Mouse (Mus musculus): ENCODE data around the gene Nek8. TPM values are rescaled to one million over a fixed set of nuclear protein-coding genes. Genes with fewer than 3 reads are reported as not detected.
"Not testable (repeated sequence)": the region's sequence is repeated elsewhere in the genome, so short reads cannot be mapped to it uniquely, and the experiment has no call there.

The Nek8 gene
- total RNA-seq, 1 experiment from 2014 or later, result 14.1 TPM

DNA sequence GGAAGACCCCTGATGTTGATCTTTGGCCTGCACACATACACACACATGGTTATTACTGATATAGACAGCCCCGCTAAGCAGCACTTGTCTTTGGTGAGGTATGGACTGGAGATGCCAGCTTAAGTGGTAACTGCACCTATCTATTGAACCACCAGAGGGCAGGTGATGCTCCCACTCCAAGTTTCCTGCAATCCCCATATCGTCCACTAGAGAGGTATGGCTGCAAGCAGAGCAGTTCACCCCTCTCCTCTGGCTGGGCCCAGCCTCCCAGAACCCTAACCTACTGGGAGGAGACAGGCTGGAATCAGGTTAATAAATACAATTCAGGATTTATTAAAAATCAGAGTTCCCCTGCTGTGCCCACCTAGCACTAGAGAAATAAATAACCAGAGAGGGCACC is 17.4 kb downstream of the Nek8 start:
- peak; percentile 91 for ATAC-seq (ENCODE audit: extremely low read depth, insufficient number of reproducible peaks, low FRiP score, poor library complexity, severe bottlenecking)

- ATAC-seq (ENCODE audit: extremely low read depth, insufficient number of reproducible peaks, low FRiP score, poor library complexity, severe bottlenecking), result no peak
Observed at GRCm38 (mm10) chr11:78156156-78156699, 20.2 kb downstream of the Nek8 start.

DNA sequence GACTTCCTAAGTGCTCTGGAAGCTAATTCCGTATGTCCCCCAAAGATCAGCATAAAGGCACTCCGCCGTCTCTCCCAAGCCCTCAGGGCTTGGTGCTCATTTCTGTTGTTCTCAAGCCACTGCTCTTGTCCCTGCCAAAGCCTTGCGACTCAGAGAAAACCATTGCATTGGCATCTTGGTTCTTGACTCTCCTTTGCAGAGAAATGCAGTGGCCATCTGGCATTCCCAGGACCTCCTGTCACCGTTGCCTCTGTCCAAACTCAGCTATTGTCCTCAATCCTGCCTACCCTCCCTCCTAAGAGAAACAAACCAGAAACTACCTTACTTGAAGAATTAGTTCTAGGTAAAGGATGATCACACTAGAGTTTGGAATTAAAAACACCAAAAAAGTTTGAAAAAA is 20.8 kb downstream of the Nek8 start:
- no peak for ATAC-seq (ENCODE audit: extremely low read depth, insufficient number of reproducible peaks, low FRiP score, poor library complexity, severe bottlenecking)

GRCm38 (mm10) chr11:78153778-78154177 is 22.7 kb downstream of the Nek8 start:
- ATAC-seq (ENCODE audit: extremely low read depth, insufficient number of reproducible peaks, low FRiP score, poor library complexity, severe bottlenecking), result no peak

- no peak for ATAC-seq (ENCODE audit: extremely low read depth, insufficient number of reproducible peaks, low FRiP score, poor library complexity, severe bottlenecking)
Observed at GRCm38 (mm10) chr11:78152299-78153231, 23.9 kb downstream of the Nek8 start.

DNA sequence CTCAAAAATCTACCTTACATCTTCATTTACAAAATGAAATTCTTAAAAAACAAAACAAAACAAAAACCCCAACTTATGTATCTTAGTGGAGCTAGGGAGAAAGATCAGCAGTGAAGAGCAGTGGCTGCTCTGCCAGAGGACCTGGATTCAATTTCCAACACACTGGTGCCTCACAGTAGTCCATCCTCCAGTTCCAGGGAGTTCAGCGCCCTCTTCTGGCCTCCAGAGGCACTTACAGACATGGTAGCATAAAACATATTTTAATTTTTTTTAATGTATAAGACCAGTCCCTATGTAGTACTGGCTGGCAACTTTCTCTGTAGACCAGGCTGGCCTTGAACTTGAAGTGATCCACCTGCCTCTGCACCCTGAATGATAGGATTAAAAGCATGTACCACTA is 25.3 kb downstream of the Nek8 start:
- ATAC-seq (ENCODE audit: extremely low read depth, insufficient number of reproducible peaks, low FRiP score, poor library complexity, severe bottlenecking), result peak; percentile 25; the same call in 1 of the 2 replicates

- no peak for ATAC-seq (ENCODE audit: extremely low read depth, insufficient number of reproducible peaks, low FRiP score, poor library complexity, severe bottlenecking)
Observed at GRCm38 (mm10) chr11:78146707-78147543, 29.6 kb downstream of the Nek8 start.

GRCm38 (mm10) chr11:78146168-78146567 is 30.3 kb downstream of the Nek8 start:
- no peak for ATAC-seq (ENCODE audit: extremely low read depth, insufficient number of reproducible peaks, low FRiP score, poor library complexity, severe bottlenecking)

- ATAC-seq (ENCODE audit: extremely low read depth, insufficient number of reproducible peaks, low FRiP score, poor library complexity, severe bottlenecking), result no peak
Observed at GRCm38 (mm10) chr11:78143520-78143919, 33.0 kb downstream of the Nek8 start.

DNA sequence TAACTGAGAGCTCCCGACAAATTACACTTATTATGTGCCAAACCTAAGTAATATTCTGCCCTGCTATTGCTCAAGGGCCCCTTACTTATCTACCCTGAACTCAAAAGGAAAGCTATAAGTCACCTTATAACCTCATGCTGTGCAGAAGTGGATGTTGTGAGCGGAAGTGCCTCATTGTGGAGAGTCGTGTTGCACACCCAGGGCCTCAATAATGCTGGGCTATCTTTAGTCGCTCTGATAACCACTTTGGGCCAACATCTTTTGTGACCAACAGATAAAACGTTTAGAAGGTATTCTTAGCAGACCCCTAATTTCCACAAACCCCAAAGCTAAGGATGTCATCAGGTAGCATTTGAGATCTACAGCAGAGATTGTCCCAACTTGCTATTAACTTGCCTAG is 35.8 kb downstream of the Nek8 start:
- ATAC-seq (ENCODE audit: extremely low read depth, insufficient number of reproducible peaks, low FRiP score, poor library complexity, severe bottlenecking), result no peak

DNA sequence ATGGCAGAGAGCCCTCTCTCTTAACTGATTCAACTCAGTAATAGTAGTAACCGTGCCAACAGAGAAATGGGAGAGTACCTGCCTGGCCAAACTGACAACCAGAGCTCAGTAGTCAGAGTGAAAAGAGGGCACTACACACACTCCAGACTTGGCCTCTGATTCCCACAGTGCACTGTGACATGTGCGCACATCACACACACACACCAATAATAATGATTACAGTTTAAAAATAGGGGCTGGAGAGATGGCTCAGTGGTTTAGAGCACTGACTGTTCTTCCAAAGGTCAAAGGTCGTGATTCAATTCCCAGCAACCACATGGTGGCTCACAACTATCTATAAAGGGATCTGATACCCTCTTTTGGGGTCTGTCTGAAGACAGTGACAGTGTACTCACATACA is 38.5 kb downstream of the Nek8 start:
- no peak for ATAC-seq (ENCODE audit: extremely low read depth, insufficient number of reproducible peaks, low FRiP score, poor library complexity, severe bottlenecking)

- no peak for ATAC-seq (ENCODE audit: extremely low read depth, insufficient number of reproducible peaks, low FRiP score, poor library complexity, severe bottlenecking)
Observed at GRCm38 (mm10) chr11:78137584-78137983, 38.9 kb downstream of the Nek8 start.

GRCm38 (mm10) chr11:78136132-78136531 is 40.3 kb downstream of the Nek8 start:
- ATAC-seq (ENCODE audit: extremely low read depth, insufficient number of reproducible peaks, low FRiP score, poor library complexity, severe bottlenecking), result no peak

DNA sequence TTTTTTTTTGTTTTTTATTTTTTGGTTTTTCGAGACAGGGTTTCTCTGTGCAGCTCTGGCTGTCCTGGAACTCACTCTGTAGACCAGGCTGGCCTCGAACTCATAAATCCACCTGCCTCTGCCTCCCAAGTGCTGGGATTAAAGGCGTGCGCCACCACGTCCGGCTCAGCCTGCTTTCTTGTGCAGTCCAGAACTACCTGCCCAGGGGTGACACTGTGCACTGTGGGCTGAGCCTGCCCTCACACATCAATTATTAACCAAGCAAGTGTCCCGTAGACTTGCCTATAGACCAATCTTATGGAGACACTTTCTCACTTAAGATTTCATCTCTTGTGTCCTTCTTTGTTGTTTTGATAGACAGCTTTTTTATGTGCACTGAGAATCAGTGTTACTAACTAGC is 41.2 kb downstream of the Nek8 start:
- ATAC-seq (ENCODE audit: extremely low read depth, insufficient number of reproducible peaks, low FRiP score, poor library complexity, severe bottlenecking), result not testable (repeated sequence)

DNA sequence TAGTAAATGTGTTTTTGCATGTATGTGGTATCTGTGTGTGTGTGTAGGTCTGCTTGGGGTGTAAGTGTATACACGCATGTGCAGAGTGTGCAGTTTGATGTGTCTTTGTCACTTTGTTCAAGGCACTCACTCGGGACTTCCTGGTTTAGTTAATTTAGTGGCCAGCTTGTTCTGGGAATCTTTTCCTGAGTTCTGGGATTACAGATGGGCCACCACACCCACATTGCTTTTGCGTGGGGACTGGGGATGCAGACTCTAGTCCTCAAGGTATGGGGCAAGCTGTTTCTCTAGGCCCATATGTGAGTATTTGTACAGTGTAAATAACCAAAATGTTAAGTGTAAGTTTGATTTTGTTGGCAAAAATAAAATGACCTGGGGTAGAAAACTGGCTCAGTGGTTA is 42.1 kb downstream of the Nek8 start:
- ATAC-seq (ENCODE audit: extremely low read depth, insufficient number of reproducible peaks, low FRiP score, poor library complexity, severe bottlenecking), result no peak

GRCm38 (mm10) chr11:78133915-78134314 is 42.6 kb downstream of the Nek8 start:
- no peak for ATAC-seq (ENCODE audit: extremely low read depth, insufficient number of reproducible peaks, low FRiP score, poor library complexity, severe bottlenecking)

GRCm38 (mm10) chr11:78129458-78129857 is 47.0 kb downstream of the Nek8 start:
- ATAC-seq (ENCODE audit: extremely low read depth, insufficient number of reproducible peaks, low FRiP score, poor library complexity, severe bottlenecking), result no peak

DNA sequence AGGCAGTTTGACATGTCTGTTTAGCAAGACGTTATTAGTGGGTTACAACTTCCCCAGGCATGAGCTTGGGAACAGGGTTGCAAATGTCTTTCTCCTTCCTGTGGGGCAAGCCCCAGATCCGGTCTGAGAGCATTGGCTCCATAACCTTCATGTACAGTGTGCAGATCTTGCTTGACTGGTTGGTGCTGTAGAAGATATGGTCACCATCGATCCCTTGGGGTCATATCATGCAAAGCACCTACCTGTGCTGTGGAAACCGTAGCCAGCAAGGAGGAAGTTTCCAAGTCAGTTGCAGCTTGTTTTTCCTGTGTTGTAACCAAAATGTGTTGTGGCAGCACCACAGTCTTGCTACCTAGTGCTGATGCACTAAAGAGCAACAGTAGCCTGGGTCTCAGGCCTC is 49.7 kb downstream of the Nek8 start:
- peak; percentile 56; the same call in 1 of the 2 replicates for ATAC-seq (ENCODE audit: extremely low read depth, insufficient number of reproducible peaks, low FRiP score, poor library complexity, severe bottlenecking)

GRCm38 (mm10) chr11:78125691-78126090 is 50.8 kb downstream of the Nek8 start:
- ATAC-seq (ENCODE audit: extremely low read depth, insufficient number of reproducible peaks, low FRiP score, poor library complexity, severe bottlenecking), result no peak

GRCm38 (mm10) chr11:78123782-78124181 is 52.7 kb downstream of the Nek8 start:
- ATAC-seq (ENCODE audit: extremely low read depth, insufficient number of reproducible peaks, low FRiP score, poor library complexity, severe bottlenecking), result no peak
